Mouse (Mus musculus) heart, adult 18-20 months (tissue): ENCODE results near the gene Pik3r5. TPM values are rescaled to one million over a fixed set of nuclear protein-coding genes. Genes with fewer than 3 reads are reported as not detected.

Experiments
- DNase-seq, 2 experiments: peaks; one replicate each; pipeline ENCODE4 v3.0.0; 2021 to 2022; ENCODE audit warnings: mixed read lengths in 1 of 2
- total RNA-seq, 2 experiments: library from RNA; stranded (reverse); gene quantifications; 2 replicates each; pipeline ENCODE4 v1.2.3; 2021

Pik3r5 gene
- total RNA-seq, 2 experiments from 2014 or later, result 1.1 to 1.9 TPM

DNA sequence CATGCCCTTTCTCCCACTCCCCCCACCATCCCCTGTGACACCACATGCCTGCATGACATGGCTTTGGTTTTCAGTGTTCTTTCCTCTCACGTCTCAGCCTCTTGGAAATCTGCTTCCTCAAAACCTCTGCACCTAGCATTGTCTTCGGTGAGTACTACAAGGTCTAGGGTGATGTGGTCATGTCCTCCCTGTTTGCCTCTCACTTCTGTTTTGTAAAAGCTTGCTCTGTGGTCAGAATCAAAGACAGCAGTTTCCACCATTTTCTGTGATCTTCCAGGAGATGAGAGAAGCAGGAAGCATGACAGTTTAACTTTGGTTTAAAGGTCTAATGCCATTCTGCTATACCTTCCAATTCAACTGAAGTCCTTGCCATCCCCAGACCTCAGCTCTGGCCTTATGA lies 15.3 kb downstream of the Pik3r5 start:
- no peak for DNase-seq

DNA sequence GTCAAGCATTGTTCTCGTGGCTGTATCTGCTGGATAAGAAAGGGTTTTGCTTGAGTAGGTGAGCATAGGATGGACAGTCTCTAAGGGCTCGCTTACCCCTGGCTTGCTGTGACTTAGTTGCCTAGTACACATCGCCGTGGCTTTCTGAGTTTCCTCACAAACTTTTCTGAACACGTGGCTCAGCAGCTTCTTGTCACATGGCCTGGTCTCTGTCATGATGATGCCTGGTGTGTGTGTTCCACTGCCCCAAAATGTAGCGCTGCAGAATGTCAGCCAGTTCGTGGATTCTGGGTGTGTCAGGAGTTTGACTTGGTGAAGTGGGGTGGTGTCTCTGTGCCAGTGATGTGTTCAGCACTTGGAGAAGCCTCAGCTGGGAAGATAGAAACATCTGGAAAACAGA lies 16.4 kb downstream of the Pik3r5 start:
- no peak for DNase-seq

DNA sequence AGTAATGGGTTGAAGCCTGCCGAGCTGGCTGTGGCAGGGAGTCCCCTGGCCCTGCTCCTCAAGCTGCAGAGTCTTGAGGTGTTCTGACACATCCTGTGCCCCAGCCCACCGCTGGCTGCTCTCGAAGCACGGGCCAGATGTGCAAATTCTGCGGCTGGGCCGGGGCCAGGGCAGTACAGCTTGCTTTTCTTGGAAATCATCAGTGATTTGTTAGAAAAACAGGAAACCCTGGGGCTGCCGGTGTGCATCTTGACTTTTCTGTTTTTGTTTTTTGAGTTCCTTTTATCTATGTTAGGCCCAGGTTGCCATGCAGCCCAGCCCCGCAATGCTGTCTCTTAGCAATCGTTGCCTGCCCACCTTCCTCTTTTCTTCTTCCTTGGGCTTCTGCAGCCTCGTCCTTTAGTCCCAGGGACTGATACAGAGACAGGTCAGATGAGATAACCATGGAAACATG lies 19.4 kb downstream of the Pik3r5 start:
- DNase-seq, result peak in 1 of 2 experiments; percentile 23

DNA sequence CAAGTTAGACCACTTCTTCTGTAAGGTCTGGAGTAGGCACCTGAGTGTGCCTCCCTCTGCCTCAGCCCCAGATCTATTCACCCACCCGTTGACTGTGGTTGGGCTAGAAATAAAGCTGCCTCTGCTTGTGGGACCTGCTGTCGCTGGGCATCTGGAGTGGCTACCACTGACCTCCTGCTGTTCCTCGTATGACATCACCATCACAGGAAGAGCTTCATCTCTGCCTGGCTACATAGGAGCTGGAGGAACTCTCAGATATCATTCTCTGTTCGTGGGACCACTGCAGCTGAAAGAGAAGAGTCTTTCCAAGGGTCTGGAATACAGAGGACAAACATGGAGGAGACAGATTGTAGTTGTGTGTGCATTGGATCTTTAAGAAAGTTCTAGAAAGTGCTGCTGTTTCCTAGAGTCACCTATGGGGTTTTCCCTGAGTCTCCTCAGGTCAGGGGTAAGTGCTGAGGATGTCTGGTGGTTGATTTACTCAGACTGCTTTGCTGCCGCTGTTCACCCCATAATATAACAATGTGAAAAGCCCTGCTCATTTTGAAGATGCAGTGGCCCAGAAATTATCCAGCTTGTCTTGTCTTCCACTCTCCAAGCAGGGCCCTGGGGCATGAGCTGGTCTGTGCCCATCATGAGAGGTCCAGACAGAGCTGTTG lies 20.0 kb downstream of the Pik3r5 start:
- DNase-seq, result no peak

DNA sequence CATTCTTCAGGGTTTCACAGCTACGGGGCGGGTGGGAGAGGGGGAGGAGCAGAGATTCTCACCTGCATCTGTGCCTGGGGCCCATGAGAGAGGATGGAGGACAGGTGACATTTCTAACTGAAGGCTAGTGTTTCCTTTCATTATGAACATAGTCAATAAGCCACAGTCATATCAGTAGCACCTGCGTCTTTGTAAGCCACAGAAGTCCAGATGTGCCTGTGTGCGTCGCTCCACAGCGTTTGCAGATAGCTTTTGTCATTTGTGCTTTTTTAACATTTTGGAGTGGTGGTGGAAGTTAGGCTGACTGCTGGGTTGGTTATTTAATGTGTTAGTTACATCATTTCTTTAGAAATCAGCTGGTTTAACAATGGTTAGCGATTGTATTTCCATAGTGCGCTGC lies 20.8 kb downstream of the Pik3r5 start:
- no peak for DNase-seq

DNA sequence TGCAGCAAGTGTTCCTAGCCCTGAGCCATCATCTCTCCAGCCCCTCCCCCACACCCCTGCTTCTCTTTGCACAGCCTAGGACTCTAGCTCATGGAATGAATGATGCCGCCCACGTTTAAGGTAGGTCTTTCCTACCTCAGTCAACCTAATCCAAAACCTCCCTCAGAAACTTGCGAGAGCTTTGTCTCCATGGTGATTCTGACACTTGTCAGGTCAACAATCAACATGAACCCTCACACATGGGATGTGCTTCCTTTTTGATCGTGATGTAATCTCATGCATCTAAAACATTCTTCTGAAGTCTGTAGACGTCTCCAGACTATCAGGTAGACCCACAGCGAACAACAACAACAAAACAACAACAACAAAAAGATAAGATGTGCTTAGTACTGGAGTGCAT lies 21.4 kb downstream of the Pik3r5 start:
- DNase-seq, result no peak

DNA sequence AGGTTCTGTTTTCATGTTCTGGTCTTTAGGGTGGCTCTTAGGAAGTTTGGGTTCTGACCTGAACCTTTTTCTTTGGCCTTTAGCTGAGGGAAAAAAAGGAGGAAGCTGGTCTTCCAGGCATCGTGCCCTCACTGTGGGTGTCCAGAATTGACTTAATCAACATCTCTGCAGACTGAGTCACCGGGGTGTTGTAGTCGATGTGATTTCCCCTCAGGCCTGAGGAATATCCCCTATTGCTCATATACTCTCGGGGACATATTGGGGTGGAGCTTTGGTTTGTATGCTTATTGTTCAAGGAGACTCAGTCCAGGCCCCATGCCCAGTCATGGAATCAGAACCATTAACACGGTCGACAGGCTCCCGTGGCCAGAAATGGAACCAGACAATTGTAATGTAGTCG lies 26.2 kb downstream of the Pik3r5 start:
- DNase-seq, result peak in 1 of 2 experiments; percentile 53

DNA sequence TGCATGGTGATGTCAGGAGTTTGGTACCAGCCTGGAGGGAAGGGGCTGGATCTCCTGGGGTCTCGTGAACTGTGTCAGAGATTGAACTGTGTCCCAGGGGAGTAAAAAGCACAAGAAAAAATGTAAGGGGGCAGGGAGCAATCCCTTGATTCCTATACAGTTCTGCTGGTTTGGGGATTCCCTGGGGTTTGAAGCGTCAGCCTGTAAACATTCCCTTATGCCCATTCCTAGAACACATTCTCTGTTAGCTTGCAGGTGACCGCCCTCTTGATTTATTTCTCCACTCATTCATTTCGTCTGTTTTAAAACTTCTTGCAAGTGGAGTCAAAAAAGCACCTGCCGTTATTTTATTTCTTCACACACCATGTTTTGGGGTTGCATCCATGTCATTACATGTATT lies 27.1 kb downstream of the Pik3r5 start:
- no peak for DNase-seq

DNA sequence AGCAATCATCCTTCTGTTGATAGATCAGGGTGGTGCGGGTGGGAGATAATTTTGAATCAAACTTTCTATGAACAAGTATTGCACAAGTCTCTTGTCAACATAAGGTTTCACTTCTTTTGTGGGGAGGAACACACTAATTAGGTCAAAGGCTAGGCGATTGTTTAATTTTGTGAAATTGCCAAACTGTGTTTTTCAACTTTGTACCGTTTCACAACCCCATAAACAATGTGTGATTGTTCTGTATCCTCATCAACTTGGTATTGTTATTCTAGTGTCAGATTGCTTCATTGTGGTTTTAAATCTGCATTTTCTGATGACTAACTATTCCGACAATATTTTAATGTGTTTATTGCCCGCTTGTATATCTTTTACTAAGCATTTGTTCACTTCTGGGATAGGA lies 27.6 kb downstream of the Pik3r5 start:
- DNase-seq, result peak in 1 of 2 experiments; percentile 15

DNA sequence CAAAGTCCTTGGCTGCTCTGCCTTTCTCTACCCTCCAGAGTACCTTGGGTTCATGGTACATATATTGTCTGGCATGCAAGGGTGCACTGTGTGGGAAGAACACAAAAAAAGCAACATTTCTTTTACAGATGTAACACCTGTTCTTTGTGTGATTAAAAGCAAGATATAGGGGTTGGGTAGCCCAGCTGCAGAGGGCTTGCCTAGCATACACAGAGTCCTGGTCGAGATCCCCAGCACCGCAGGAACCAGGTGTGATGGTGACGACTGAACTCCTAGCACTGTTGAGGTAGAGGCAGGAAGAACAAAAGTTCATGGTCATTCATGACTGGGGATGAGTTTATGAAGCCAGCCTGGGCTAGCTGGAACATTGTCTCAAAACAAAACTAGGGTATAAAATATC lies 30.8 kb downstream of the Pik3r5 start:
- DNase-seq, result no peak

DNA sequence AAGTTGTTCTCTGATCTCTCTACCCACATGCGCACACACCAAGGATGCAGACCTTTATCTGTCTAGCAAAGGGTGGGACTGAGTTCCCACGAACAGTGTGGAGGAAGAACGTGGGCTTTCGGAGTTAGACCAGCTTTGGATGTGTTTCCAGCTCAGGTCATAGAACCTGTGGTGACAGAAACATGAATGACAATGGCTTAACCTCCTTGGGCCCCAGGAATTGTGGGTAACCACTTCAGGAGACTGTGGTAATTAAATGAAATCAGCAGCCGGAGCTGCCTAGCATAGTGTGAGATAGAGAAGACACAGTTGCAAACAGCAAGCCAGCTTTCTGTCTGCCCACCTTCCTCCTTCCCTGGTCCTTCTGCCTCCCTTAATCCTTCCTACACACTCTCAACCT lies 32.3 kb downstream of the Pik3r5 start:
- DNase-seq, result no peak

DNA sequence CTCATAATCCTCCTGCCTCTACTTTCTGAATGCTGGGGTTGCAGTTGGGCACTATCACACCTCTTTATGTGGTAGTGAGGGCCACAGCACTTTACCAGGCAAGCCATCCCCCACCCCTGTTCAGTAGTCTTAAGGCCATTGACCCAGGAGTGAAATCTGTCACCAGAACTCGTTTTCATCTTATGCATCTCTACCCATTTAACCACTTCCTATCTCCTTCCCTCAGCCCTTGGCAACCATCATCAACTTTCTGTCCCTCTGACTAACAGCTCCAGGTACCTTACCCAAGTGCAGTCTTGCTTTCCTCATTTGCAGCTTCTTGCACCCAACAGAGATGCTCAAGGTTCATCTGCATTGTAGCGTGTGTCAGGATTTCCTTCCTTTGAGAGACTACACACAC lies 33.2 kb downstream of the Pik3r5 start:
- DNase-seq, result no peak

DNA sequence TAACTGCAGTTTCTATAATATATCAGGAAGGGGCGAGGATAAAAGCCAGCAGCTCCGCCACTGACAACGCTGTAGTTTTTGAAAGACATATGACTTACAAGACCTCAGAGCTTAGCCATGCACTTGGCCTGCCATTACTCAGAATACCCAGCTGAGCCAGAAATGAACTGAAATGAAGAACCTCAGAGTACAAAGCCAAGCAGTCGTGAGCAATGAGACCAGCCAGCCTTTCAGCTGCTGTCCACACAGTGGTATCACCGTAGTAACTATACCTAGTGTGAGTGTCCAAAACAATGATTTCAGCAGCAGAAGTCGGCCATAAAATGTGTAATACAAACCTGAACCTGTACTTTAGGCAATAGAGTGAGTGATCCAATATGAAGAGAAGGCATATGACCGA lies 35.5 kb downstream of the Pik3r5 start:
- no peak for DNase-seq

DNA sequence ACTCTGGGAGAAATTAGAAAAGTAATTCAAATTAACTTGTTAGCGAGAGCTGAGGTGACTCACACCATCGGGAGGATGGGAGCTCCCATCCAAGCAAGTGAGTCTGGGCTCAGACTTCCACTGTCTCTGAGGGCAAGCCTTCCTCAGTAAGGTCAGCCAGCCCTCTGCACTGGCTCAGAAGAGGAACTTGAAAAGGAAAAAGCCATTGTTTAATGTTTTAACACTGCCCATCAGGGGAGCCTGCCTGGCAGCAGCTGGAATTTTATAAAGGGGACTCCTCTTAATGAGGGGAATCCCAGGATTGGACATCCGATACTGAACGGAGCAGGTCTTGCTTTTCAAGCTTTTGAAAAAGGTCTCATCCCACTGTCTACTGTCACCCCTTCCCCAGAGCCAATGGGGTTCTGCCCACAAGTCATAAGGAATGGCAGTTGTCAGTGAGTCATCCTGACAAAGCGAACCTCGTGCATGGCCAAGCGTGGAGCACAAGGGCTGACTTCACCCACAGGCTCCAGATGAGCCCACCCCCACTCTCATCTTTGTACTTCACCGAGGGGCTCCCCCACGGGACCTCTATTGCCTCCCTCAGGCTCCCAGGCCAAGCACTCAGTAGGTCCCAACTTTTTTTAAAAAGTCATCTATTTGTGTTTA lies 36.2 kb downstream of the Pik3r5 start:
- DNase-seq, result peak in 1 of 2 experiments; percentile 22

DNA sequence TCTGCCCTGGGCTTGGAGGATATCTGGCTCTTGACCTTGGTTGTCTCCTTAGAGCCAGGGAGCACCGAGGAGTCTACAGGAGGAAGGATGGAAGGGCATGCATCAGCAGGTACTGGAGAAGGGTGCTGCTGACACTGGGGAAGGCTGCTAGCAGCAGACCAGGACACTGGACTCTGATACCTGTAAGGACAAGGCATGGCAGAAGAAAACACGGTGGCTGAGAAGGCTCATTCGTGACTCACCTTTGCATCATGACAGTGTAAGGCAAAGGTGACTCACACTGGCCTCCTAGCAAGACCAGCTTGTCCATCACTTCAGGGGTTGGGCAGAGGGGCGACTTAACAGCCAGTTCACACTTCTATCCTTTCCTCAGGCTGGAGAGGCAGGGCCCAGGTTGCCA lies 37.0 kb downstream of the Pik3r5 start:
- no peak for DNase-seq

DNA sequence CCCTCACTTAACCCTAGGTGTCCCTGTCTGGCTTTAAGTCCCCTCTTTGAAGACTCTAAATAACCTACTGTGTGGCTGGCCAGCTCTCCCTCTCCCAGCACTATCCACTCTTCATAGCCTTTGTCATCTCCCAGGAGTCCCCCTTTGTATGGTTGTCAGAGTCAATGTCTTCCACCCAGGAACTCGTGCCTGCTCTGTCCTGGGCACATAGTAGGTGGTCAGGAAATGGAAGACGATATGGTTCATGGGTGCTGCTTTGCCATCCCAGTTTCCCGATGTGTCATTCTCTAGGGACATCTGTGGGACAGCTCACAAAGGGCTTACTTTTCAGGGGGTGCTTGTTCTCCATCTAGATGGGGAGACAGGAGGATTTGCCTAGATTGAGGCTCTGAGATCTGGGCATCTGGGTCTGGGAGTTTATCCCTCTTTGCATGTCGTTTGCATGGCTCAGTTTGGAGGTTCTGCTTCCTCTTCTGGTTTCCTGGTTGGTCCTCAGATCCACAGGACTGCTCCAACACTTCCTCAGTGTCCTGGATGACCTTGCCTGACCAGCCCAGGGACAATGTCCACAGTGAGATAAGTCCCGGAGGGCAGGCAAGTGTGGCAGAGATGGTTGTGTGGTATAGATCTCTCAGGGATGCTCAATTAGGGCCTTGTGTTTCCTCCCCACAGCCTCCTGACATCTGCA lies 40.4 kb downstream of the Pik3r5 start:
- DNase-seq, result no peak

DNA sequence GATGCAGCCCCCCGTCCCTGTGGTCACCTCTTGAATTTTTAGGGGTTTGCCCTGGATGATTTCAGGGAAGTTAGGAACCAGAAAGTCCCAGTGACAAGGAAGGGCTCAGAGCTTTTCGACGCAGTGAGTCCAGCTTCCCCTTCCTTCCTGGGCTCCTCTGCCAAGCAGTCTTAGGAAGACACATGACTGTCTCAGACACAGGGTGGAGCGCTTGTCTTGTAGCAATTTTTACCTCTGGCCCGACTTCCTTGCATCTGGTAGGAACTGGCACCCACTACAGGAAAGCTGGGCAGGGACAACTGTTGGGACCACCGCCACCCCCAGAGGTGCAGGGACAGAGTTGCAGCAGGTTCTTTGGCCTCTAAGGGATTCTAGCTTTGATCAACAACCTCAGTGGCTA lies 42.7 kb downstream of the Pik3r5 start:
- peak in 1 of 2 experiments; percentile 61 for DNase-seq

DNA sequence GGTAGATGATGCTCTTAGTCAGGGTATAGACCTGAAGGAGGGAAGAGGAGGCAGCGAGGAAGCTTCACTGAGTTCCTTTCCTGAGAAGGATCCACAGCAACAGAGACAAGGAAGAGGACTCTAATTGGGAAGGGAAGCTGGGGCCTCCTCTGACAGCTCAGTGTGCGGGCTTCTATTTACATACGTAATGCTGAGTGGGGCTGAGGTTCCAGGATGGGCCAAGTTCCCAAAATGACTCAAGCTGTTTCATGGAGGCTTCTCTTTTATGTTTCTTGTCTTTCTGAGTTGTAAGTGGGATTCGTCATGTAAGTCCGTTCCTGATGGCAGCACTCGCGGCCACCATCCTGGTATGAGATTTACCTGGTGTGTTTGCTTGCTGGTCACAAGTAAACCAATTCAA lies 43.8 kb downstream of the Pik3r5 start:
- peak in 1 of 2 experiments; percentile 21 for DNase-seq

DNA sequence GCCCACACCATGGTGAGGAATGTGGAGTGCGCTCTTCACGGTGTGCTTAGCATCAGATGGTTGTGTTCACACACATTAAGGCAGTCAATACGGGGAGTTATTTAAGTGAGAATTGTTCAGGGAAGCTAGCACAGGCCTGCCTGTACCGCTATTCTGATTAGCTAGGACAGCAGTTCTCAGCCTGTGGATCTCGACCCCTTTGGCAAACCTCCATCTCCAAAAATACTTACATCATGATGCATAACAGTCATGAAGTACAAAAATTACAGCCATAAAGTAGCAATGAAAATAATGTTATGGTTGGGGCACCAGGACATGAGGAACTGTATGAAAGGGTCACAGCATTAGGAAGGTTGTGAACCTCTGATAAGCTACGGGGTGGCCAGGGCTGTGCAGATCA lies 45.7 kb downstream of the Pik3r5 start:
- no peak for DNase-seq

DNA sequence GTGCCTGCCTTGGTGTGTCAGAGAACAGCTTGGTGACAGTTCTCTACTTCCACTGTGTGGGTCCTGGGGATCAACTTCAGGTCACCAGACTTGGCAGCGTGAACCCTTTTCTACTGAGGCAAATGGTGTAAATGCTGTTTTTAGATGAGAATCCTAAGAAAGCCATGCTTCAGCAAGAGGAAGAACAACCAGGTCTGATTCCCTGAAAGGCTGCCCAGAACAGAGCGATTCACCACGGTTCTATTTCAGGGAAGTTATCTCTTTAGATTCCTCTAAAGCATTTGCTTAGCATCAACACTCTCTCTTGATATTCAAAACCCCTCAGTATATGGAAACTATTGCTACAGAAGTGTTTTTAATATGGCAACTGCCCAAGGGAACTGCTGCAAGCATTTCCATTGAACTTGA lies 46.7 kb downstream of the Pik3r5 start:
- no peak for DNase-seq

DNA sequence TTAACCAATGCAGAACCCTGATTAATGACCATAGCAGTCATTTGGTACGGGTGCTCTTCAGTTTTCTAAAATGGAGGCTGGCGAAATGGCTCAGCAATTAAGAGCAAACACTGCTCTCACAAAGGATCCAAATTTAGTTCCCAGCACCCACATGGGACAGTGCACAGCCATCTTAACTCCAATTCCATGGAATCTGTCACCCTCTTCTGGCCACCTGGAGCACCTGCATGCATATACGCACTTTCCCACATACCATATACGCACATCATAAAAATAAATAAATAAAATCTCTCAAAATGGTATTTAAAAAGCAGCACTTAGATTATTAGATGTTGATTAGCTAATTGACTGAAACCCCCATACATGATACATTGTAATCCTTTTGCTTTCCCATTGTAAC lies 48.7 kb downstream of the Pik3r5 start:
- no peak for DNase-seq

DNA sequence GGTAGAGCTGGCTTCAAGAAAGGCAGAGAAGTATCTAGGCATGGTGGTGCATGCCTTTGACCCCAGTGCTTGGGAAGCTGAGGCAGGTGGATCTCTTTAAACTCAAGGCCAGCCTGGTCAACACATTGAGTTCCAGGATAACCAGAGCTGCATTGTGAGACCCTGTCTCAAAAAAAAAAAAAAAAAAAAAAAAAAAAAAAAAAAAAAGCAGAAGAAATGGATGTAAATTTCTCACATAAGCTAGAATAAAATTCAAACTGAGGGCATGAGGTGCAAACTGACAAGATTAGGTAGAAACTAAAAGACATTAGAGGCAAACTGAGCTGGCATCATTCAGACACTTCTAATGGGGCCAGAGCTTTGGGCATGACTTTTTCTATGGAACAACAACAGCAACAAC lies 50.1 kb downstream of the Pik3r5 start:
- DNase-seq, result no peak

DNA sequence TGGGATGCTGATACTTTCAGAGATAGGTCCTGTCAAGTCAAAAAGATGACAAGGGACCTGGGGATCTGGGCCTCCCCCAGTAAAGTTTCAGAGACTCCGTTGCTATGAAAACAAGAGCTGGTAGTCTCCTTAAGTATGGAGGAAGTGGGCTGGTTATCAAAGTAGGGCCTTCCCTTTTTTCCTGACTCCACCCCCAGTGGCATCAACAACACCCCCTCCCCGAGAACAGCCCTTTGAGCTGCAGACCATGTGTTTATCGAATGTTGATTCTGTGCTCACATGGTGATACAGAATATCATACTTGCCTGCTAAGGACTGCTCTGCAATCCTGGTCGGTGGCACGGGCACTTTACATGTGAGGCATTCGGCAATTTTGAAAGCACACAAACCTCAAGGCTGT lies 51.3 kb downstream of the Pik3r5 start:
- DNase-seq, result peak in 1 of 2 experiments; percentile 37

DNA sequence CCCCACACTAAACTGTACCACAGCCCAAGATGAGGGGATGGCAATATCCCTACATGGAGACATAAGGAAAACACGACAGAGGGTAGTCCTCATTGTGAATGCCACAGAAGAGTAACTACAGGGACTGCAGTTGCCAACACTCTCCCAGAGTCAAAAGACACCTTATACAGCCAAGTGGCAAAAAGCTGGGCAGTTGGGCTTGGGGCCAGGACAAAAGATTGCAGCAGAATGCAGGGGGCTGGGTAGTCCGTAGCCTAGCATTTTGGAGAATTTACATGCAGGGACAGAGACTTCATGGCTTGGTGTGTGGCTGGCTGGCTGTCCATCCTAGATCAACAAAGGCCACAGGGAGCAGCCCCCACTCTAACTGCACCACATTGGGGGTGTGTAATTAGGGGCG lies 52.5 kb downstream of the Pik3r5 start:
- no peak for DNase-seq
